Mouse (Mus musculus) heart, postnatal 0 days (tissue): ENCODE data around the gene Mipep. TPM values are rescaled to one million over a fixed set of nuclear protein-coding genes. Genes with fewer than 3 reads are reported as not detected.
A peak's percentile ranks its signal among the peaks of the same experiment; 100 is the strongest.

Experiments used
- ATAC-seq: fragments of 200-750 bp; cut with Nextera tagmentation; 2 replicates; pipeline ENCODE4 v1.8.0; 2017; ENCODE audit warnings: low read depth, moderate number of reproducible peaks, moderate library complexity; ENCODE audit not compliant: insufficient read depth
- DNase-seq: peaks from one replicate; pipeline ENCODE4 v3.0.0-alpha.2; 2016; ENCODE audit warnings: low spot score
- H3K27ac ChIP-seq: fragments of 300-500 bp; sonication (generic); 2 replicates; pipeline ENCODE4 v1.5.1; 2014; ENCODE audit warnings: low read depth, mild to moderate bottlenecking
- H3K27me3 ChIP-seq: fragments of 300-500 bp; sonication (generic); 2 replicates; pipeline ENCODE4 v1.6.1; 2014; ENCODE audit warnings: low read length, mixed read lengths; ENCODE audit not compliant: control insufficient read depth, insufficient read depth
- H3K36me3 ChIP-seq: fragments of 300-500 bp; sonication (generic); replicated peaks from 2 replicates; pipeline ENCODE4 v1.6.1; 2014; ENCODE audit warnings: low read length, mixed read lengths; ENCODE audit not compliant: control insufficient read depth, insufficient read depth
- H3K4me1 ChIP-seq: fragments of 300-500 bp; sonication (generic); 2 replicates; pipeline ENCODE4 v1.6.1; 2014; ENCODE audit warnings: antibody characterized with exemption; ENCODE audit not compliant: control insufficient read depth, insufficient read depth
- H3K4me2 ChIP-seq: fragments of 300-500 bp; sonication (generic); 2 replicates; pipeline ENCODE4 v1.6.1; 2014; ENCODE audit warnings: low read depth, mild to moderate bottlenecking, low read length, moderate library complexity
- H3K4me3 ChIP-seq: fragments of 300-500 bp; sonication (generic); 2 replicates; pipeline ENCODE4 v1.5.1; 2014; ENCODE audit warnings: low read depth, low read length
- H3K9ac ChIP-seq: fragments of 300-500 bp; sonication (generic); replicated peaks from 2 replicates; pipeline ENCODE4 v1.6.1; 2014; ENCODE audit warnings: low read depth, low read length, mixed read lengths
- H3K9me3 ChIP-seq: fragments of 300-500 bp; sonication (generic); replicated peaks from 2 replicates; pipeline ENCODE4 v1.6.1; 2016; ENCODE audit warnings: low read length; ENCODE audit not compliant: control insufficient read depth
- CTCF ChIP-seq: IDR thresholded peaks from 2 replicates; pipeline ENCODE4 v1.5.1; 2016; ENCODE audit warnings: antibody characterized with exemption, control low read depth, low read depth
- EP300 ChIP-seq: IDR thresholded peaks from 2 replicates; pipeline ENCODE4 v1.6.1; 2016; ENCODE audit warnings: antibody characterized with exemption, low read depth
- WGBS: fragments of 180-500 bp; shearing (Covaris S2); extraction: QIAGEN DNeasy Blood & Tissue Kit; methylation state at CpG from one replicate; pipeline ENCODE4 v1.1.7; 2014; 5-methylcytosine and 5-hydroxymethylcytosine counted together
- polyA plus RNA-seq: library from polyadenylated mRNA; unstranded; fragments of >200 nt; fragmentation: Nextera tagmentation; extraction: Ambion mirVana; gene quantifications from 2 replicates; pipeline ENCODE4 v1.2.1, GENCODE M21; 2015
- total RNA-seq: library from RNA; depleted of rRNA; stranded (reverse); fragments of >200 nt; gene quantifications from 2 replicates; pipeline ENCODE4 v1.2.3, GENCODE M21; 2014; ENCODE audit warnings: low replicate concordance

Gene Mipep
- total and polyA plus RNA-seq, 2 experiments from 2014 or later = 29.2 to 49.1 TPM

DNA sequence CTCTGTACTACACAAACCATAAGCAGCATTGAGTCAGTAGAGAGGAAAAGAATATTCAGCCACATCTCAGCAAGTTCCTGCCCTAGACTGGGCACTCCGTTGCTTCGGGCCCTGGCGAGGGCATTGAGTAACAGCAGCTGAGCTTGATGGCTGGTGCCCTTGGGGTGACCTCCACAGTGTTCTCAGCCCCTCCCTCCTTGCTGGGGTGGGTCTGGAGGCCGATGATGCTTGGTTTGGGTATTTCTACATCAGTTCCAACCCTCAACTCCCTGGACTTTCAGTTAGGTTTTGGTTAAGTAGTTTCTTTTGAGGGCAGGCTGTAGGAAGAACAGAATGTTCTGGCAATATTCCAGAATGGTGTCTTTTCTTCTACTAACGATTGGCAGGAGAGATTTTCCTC lies 33.7 kb downstream of the Mipep start:
- H3K27ac ChIP-seq = peak overlapping the region; percentile 27
- peak; percentile 57 for ATAC-seq
- no peak for TF ChIP-seq CTCF
- no peak for TF ChIP-seq EP300

DNA sequence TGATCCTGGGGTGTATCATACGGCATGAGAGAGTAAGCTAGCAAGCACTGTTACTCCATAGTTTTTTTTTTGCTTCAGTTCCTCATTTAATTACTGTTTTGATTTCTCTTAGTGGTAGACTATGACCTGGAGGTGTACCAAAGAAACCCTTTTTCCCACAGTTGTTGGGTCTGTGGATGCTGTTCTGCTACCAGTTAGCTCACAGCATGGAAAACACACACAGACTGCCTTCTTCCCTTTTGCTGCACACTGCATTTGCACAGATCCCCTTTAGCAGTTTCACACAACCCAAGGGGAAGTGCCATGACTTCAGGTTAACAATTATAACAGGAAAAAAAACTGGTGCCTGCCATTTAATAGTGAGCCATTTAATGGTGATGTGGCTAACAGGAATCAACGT lies 45.7 kb downstream of the Mipep start:
- no peak for ATAC-seq

More for the DNA sequence above, 33.7 kb downstream of the Mipep start:
- no peaks in the 10 kb centered on the region for H3K27me3 ChIP-seq
- WGBS = 29% methylated on average over 5 of the region's 5 CpGs
- H3K4me2 ChIP-seq = no peak overlapping the region
- H3K9me3 ChIP-seq = no peaks in the 10 kb centered on the region
- H3K9ac ChIP-seq = no peak overlapping the region
- peak; percentile 19 for DNase-seq
- H3K4me1 ChIP-seq = peaks cover 10% of the 10 kb centered on the region; the same call in 1 of the 2 replicates
- peaks cover 22% of the 10 kb centered on the region for H3K36me3 ChIP-seq
- H3K4me3 ChIP-seq = no peak overlapping the region

DNA sequence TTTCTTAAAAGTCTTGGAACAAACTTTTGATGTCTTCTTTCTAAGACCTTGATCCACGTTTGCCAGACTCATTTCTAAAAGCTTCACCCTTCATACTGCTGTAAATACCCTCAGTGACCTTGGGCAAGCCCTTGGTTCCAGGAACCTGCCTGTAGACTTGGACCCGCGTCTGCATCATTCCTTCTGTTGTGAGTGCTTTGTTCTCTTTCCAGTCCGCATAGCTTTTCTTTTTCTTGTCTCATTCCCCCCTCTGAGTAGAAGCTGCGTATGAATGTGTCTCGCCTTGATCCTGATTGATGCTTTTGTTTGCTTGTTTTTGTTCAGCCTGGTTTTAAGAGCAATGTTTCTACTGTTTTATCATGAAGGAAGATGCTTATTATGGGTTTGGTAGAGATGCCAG lies 52.3 kb downstream of the Mipep start:
- TF ChIP-seq EP300 = no peak
- TF ChIP-seq CTCF = no peak

More for the DNA sequence above, 45.7 kb downstream of the Mipep start:
- no peak overlapping the region for H3K4me2 ChIP-seq
- TF ChIP-seq EP300 = no peak
- no peak for TF ChIP-seq CTCF
- no peaks in the 10 kb centered on the region for H3K4me1 ChIP-seq
- no peak overlapping the region for H3K9ac ChIP-seq
- no peak for DNase-seq
- H3K9me3 ChIP-seq = peaks cover 5% of the 10 kb centered on the region; the same call in 1 of the 2 replicates
- peaks cover 21% of the 10 kb centered on the region for H3K36me3 ChIP-seq
- no peak overlapping the region for H3K4me3 ChIP-seq
- no peak overlapping the region for H3K27ac ChIP-seq
- WGBS = 93% methylated on average over 2 of the region's 2 CpGs
- no peaks in the 10 kb centered on the region for H3K27me3 ChIP-seq

DNA sequence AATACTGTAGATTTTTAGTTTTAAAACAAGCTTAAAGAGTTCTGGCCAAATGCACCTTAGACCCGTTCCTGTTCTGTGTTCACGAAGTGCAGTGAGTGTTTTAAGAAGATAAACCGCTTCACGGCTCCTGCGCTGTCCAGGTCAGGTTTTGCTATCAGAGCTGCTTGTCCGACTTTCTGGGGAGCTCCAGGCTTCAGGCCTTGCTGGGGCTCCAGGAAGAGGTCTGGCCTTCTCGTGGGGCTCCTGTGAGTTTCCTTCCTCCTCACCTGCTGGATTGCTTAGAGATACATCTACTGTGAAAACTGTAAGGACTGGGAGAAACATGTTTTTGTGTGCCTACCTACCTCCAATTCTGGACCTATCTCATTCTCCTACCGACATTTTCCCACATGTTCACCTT lies 55.3 kb downstream of the Mipep start:
- Histone ChIP-seq H3K9me3 (no peaks in the 10 kb centered on the region), H3K9ac (no peak overlapping the region), H3K4me1 (no peaks in the 10 kb centered on the region), H3K27ac (no peak overlapping the region), H3K36me3 (0 out of 2 replicates have a peak, but pooled peaks cover 18% of the 10 kb centered on the region), H3K27me3 (no peaks in the 10 kb centered on the region), H3K4me3 (no peak overlapping the region), H3K4me2 (no peak overlapping the region)
- ATAC-seq = no peak
- WGBS = 80% methylated on average over 8 of the region's 8 CpGs
- TF ChIP-seq EP300 = no peak
- TF ChIP-seq CTCF = no peak
- DNase-seq = no peak

More for the DNA sequence above, 52.3 kb downstream of the Mipep start:
- H3K9me3 ChIP-seq = peaks cover 4% of the 10 kb centered on the region; the same call in 1 of the 2 replicates
- no peak overlapping the region for H3K4me3 ChIP-seq
- H3K36me3 ChIP-seq = peaks cover 21% of the 10 kb centered on the region
- no peak for DNase-seq
- no peak for ATAC-seq
- no peaks in the 10 kb centered on the region for H3K27me3 ChIP-seq
- no peak overlapping the region for H3K4me2 ChIP-seq
- 86% methylated on average over 6 of the region's 6 CpGs for WGBS
- no peak overlapping the region for H3K27ac ChIP-seq
- H3K9ac ChIP-seq = no peak overlapping the region
- no peaks in the 10 kb centered on the region for H3K4me1 ChIP-seq

DNA sequence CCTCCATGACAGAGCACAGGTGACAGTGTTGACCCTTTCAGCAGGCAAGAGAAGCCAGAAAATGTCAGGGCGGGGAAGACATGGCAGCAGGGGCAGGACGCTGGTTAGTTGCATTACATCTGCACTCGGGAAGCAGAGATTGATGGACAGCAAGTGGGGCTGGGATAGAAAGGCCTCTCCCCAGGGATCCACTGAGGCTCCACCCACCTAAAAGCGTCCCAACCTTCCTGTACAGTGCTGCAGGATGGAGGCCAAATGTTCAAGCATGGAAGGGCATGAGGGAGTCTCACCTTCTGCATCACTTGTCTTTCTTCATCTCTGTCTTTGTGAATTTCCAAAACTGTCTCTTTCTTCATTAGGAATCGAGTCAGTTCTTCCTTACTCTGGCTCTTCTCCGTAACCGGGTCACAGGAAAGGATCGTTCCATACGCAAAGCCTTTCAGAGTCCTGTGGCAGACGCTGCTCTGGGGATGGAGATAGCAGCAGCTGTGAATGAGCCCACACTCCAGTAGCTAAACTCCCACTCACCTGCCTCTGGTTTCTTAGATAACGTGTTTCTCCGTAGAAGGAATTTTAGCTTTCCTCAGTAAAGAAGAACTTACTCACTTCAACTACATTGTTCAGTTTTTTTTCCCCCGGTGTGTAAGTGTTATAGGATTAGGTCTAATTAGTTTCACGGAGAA lies 57.7 kb downstream of the Mipep start:
- Histone ChIP-seq H3K27ac (no peak overlapping the region), H3K4me3 (no peak overlapping the region), H3K9me3 (no peaks in the 10 kb centered on the region), H3K4me1 (no peaks in the 10 kb centered on the region), H3K9ac (no peak overlapping the region), H3K27me3 (no peaks in the 10 kb centered on the region), H3K36me3 (peaks cover 34% of the 10 kb centered on the region), H3K4me2 (no peak overlapping the region)
- TF ChIP-seq EP300 (no peak), CTCF (no peak)
- DNase-seq (no peak), ATAC-seq (no peak)
- 57% methylated on average over 14 of the region's 14 CpGs for WGBS

DNA sequence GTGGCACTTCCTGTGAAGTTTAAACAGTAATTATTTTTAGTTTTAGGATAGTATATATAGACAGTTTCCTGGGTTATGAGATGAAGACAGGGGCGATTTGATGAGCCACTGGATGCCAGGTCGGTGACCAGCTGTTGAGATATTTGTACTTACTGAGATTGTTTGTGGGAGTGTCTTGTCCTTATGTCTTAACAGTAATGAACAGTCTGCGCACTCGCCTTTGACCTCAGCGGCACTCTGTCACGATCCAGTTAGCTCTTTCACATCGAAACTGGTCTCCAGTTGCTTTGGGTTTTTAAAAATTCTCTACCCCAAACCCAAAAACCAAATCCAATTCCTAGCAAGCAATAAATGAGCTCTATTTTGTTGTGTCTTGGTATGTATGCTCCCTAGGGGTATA lies 59.2 kb downstream of the Mipep start:
- TF ChIP-seq CTCF (no peak), EP300 (no peak)
- Histone ChIP-seq H3K27ac (no peak overlapping the region), H3K27me3 (no peaks in the 10 kb centered on the region), H3K4me2 (no peak overlapping the region), H3K9me3 (no peaks in the 10 kb centered on the region), H3K4me1 (no peaks in the 10 kb centered on the region), H3K4me3 (no peak overlapping the region), H3K36me3 (peaks cover 34% of the 10 kb centered on the region), H3K9ac (no peak overlapping the region)
- no peak for DNase-seq
- no peak for ATAC-seq
- WGBS = 88% methylated on average over 7 of the region's 7 CpGs
